Mouse (Mus musculus) lung, postnatal 0 days (tissue): ENCODE data around the gene Gdpd5. TPM values are rescaled to one million over a fixed set of nuclear protein-coding genes. Genes with fewer than 3 reads are reported as not detected.

Experiments used
- ATAC-seq: fragments of 200-750 bp; cut with Nextera tagmentation; 2 replicates; pipeline ENCODE4 v1.8.0; 2017; ENCODE audit warnings: moderate library complexity
- DNase-seq: peaks from one replicate; pipeline ENCODE4 v3.0.0-alpha.2; 2016; ENCODE audit warnings: low spot score
- H3K27ac ChIP-seq: fragments of 300-500 bp; sonication (generic); 2 replicates; pipeline ENCODE4 v1.5.1; 2014; ENCODE audit warnings: antibody characterized with exemption, mild to moderate bottlenecking, low read length, mixed read lengths
- H3K27me3 ChIP-seq: fragments of 300-500 bp; sonication (generic); replicated peaks from 2 replicates; pipeline ENCODE4 v1.6.1; 2014; ENCODE audit warnings: low read length, mixed read lengths; ENCODE audit not compliant: insufficient read depth
- H3K36me3 ChIP-seq: fragments of 300-500 bp; sonication (generic); 2 replicates; pipeline ENCODE4 v1.6.1; 2014; ENCODE audit warnings: low read length, mixed read lengths; ENCODE audit not compliant: insufficient read depth
- H3K4me1 ChIP-seq: fragments of 300-500 bp; sonication (generic); 2 replicates; pipeline ENCODE4 v1.6.1; 2014; ENCODE audit warnings: antibody characterized with exemption, low read depth, low read length, mixed read lengths; ENCODE audit not compliant: insufficient read depth
- H3K4me2 ChIP-seq: fragments of 300-500 bp; sonication (generic); replicated peaks from 2 replicates; pipeline ENCODE4 v1.6.1; 2014; ENCODE audit warnings: low read depth, mild to moderate bottlenecking, low read length, moderate library complexity, mixed read lengths
- H3K4me3 ChIP-seq: fragments of 300-500 bp; sonication (generic); 2 replicates; pipeline ENCODE4 v1.5.1; 2014; ENCODE audit warnings: low read depth, low read length
- H3K9ac ChIP-seq: fragments of 300-500 bp; sonication (generic); replicated peaks from 2 replicates; pipeline ENCODE4 v1.6.1; 2014; ENCODE audit warnings: low read depth, mild to moderate bottlenecking
- H3K9me3 ChIP-seq: fragments of 300-500 bp; sonication (generic); 2 replicates; pipeline ENCODE4 v1.6.1; 2016; ENCODE audit warnings: low read length, mixed read lengths
- CTCF ChIP-seq: IDR thresholded peaks from 2 replicates; pipeline ENCODE4 v1.5.1; 2016; ENCODE audit warnings: antibody characterized with exemption, mild to moderate bottlenecking
- EP300 ChIP-seq: IDR thresholded peaks from 2 replicates; pipeline ENCODE4 v1.6.1; 2016; ENCODE audit warnings: antibody characterized with exemption, mild to moderate bottlenecking, control low read depth
- WGBS: fragments of 180-500 bp; shearing (Covaris S2); extraction: QIAGEN DNeasy Blood & Tissue Kit; methylation state at CpG from one replicate; pipeline ENCODE4 v1.1.7; 2014; 5-methylcytosine and 5-hydroxymethylcytosine counted together
- polyA plus RNA-seq: library from polyadenylated mRNA; unstranded; fragments of >200 nt; fragmentation: Nextera tagmentation; extraction: Ambion mirVana; gene quantifications from 2 replicates; pipeline ENCODE4 v1.2.1, GENCODE M21; 2015

Gdpd5 gene
- polyA plus RNA-seq, 1 experiment from 2014 or later = 18.7 TPM

DNA sequence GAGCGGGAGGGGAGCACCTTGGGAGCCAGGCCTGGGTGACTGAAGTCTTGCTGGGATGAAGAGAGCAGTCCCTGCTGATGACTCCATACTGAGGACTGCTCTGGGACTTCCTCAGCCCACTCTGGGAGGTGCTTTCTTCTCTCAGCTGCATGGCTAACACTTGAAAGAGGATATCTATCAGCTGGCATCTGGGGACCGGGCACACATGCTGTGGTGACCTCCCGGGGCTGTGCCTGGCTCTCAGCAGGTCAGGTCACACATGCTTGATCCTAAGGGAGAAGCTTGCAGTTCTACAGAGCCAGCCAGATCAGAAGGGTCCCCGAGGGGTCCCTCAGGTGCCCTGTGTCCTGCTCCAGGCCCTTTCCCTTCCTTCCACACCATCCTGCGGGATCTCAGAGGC lies 62.0 kb downstream of the Gdpd5 start:
- peaks cover 12% of the 10 kb centered on the region for H3K4me1 ChIP-seq
- H3K36me3 ChIP-seq = 0 out of 2 replicates have a peak, but pooled peaks cover 2% of the 10 kb centered on the region
- ATAC-seq (no peak), DNase-seq (no peak)
- no peak for TF ChIP-seq EP300
- TF ChIP-seq CTCF = no peak
- H3K4me2 ChIP-seq = no peak overlapping the region
- no peaks in the 10 kb centered on the region for H3K9me3 ChIP-seq
- H3K27ac ChIP-seq = no peak overlapping the region
- H3K9ac ChIP-seq = no peak overlapping the region
- 61% methylated on average over 5 of the region's 5 CpGs for WGBS
- H3K4me3 ChIP-seq = no peak overlapping the region
- no peaks in the 10 kb centered on the region for H3K27me3 ChIP-seq

DNA sequence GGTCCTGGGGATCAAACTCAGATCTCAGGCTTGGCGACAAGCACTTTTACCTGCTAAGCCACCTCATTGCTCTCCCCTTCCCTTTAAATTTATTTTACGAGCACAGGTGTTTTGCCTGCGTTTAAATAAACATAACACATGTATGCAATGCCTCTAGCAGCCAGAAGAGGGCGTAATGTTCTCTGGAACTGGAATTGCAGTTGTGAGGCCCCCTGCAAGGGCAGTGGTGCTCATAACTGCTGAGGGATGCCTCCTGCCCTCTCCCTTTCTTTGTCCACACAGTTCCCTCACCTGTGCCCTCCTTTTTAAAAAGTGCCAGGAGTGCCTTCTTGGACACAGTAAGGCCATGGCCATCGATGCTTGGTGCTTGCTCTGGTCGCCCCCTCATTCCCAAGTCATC lies 62.8 kb downstream of the Gdpd5 start:
- Histone ChIP-seq H3K4me3 (no peak overlapping the region), H3K9ac (no peak overlapping the region), H3K36me3 (0 out of 2 replicates have a peak, but pooled peaks cover 4% of the 10 kb centered on the region), H3K4me2 (no peak overlapping the region), H3K27ac (no peak overlapping the region), H3K4me1 (peaks cover 12% of the 10 kb centered on the region), H3K9me3 (no peaks in the 10 kb centered on the region), H3K27me3 (no peaks in the 10 kb centered on the region)
- TF ChIP-seq CTCF (peak; percentile 73), EP300 (no peak)
- peak; percentile 23 for DNase-seq
- ATAC-seq = no peak
- WGBS = 68% methylated on average over 6 of the region's 6 CpGs

DNA sequence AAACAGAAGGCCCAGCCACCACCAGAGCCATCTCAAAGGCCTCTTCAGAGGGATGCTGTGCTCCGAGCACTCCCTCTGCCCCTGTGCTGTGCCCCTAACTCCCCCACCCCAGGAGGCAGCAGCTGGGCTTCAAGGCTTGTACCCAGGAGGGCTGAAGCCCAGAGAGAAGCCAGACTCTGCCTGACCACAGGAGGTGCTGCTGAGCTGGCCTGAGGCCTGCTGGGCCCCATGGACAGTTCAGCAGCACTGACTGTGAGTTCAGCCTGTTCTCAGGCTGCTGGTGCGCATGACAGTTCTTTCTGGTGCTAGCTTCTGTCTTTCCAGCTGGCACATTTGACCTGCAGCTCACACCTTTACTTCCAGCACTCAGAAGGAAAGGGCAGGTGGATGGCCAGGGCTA lies 64.6 kb downstream of the Gdpd5 start:
- Histone ChIP-seq H3K9ac (no peak overlapping the region), H3K4me3 (no peak overlapping the region)
- no peak for DNase-seq

GRCm38 (mm10) chr7:99447323-99447722 lies 66.1 kb downstream of the Gdpd5 start:
- H3K4me3 ChIP-seq = no peak overlapping the region
- H3K27me3 ChIP-seq = no peaks in the 10 kb centered on the region
- H3K9me3 ChIP-seq = no peaks in the 10 kb centered on the region
- 0 out of 2 replicates have a peak, but pooled peaks cover 4% of the 10 kb centered on the region for H3K36me3 ChIP-seq
- no peak for DNase-seq
- H3K27ac ChIP-seq = no peak overlapping the region
- WGBS = 79% methylated on average over 5 of the region's 5 CpGs
- ATAC-seq = no peak
- no peaks in the 10 kb centered on the region for H3K4me1 ChIP-seq
- no peak overlapping the region for H3K9ac ChIP-seq
- H3K4me2 ChIP-seq = no peak overlapping the region
- no peak for TF ChIP-seq CTCF
- no peak for TF ChIP-seq EP300

More for the DNA sequence above, 64.6 kb downstream of the Gdpd5 start:
- Histone ChIP-seq H3K27me3 (no peaks in the 10 kb centered on the region), H3K36me3 (0 out of 2 replicates have a peak, but pooled peaks cover 4% of the 10 kb centered on the region), H3K4me2 (no peak overlapping the region), H3K4me1 (peaks cover 12% of the 10 kb centered on the region), H3K27ac (no peak overlapping the region), H3K9me3 (no peaks in the 10 kb centered on the region)
- peak; percentile 63 for TF ChIP-seq CTCF
- TF ChIP-seq EP300 = no peak
- WGBS = 80% methylated on average over 2 of the region's 2 CpGs
- no peak for ATAC-seq

- no peak overlapping the region for H3K27ac ChIP-seq
Measured at GRCm38 (mm10) chr7:99448619-99449018, 67.4 kb downstream of the Gdpd5 start.

GRCm38 (mm10) chr7:99449063-99449462 lies 67.8 kb downstream of the Gdpd5 start:
- no peaks in the 10 kb centered on the region for H3K4me1 ChIP-seq
- ATAC-seq (no peak), DNase-seq (no peak)
- no peak overlapping the region for H3K9ac ChIP-seq
- TF ChIP-seq CTCF = no peak
- no peak for TF ChIP-seq EP300
- H3K4me3 ChIP-seq = no peak overlapping the region
- no peaks in the 10 kb centered on the region for H3K9me3 ChIP-seq
- 60% methylated on average over 8 of the region's 8 CpGs for WGBS
- no peak overlapping the region for H3K4me2 ChIP-seq
- no peak overlapping the region for H3K27ac ChIP-seq
- 0 out of 2 replicates have a peak, but pooled peaks cover 4% of the 10 kb centered on the region for H3K36me3 ChIP-seq
- no peaks in the 10 kb centered on the region for H3K27me3 ChIP-seq

More at GRCm38 (mm10) chr7:99448619-99449018, 67.4 kb downstream of the Gdpd5 start:
- DNase-seq = no peak
- Histone ChIP-seq H3K9ac (no peak overlapping the region), H3K4me3 (no peak overlapping the region), H3K9me3 (no peaks in the 10 kb centered on the region), H3K27me3 (no peaks in the 10 kb centered on the region), H3K4me2 (no peak overlapping the region), H3K36me3 (0 out of 2 replicates have a peak, but pooled peaks cover 4% of the 10 kb centered on the region), H3K4me1 (no peaks in the 10 kb centered on the region)
- TF ChIP-seq CTCF (no peak), EP300 (no peak)
- WGBS = 63% methylated on average over 5 of the region's 5 CpGs
- ATAC-seq = no peak

DNA sequence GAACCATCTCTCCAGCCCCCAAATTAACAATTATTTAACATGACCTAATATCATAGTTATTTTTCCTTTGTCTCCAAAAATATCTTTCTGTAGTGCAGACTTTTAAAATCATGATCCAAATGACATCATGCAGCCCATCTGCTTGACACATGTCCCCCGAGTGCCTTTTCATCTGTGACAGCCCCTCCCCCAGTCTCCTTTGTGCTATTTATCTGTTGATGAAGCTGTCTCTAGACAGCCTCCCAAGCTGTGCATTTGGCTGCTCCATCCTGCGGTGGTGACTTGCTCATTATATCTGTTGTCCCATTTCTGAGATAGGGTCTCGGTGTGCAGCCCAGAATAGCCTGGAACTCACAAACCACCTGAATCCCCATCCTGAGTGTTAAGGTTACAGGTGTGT lies 68.5 kb downstream of the Gdpd5 start:
- Histone ChIP-seq H3K4me1 (no peaks in the 10 kb centered on the region), H3K4me3 (no peak overlapping the region), H3K36me3 (0 out of 2 replicates have a peak, but pooled peaks cover 4% of the 10 kb centered on the region), H3K27me3 (no peaks in the 10 kb centered on the region), H3K9me3 (no peaks in the 10 kb centered on the region), H3K9ac (no peak overlapping the region), H3K27ac (no peak overlapping the region), H3K4me2 (no peak overlapping the region)
- TF ChIP-seq EP300 = no peak
- TF ChIP-seq CTCF = no peak
- 73% methylated on average over 3 of the region's 3 CpGs for WGBS
- ATAC-seq (no peak), DNase-seq (no peak)
